Mouse (Mus musculus): Measurements from ENCODE around the gene Ccdc107. TPM values are rescaled to one million over a fixed set of nuclear protein-coding genes. Genes with fewer than 3 reads are reported as not detected.

Gene Ccdc107
- polyA plus RNA-seq, 1 experiment from 2014 or later: 89.8 TPM

- no peak overlapping the region for H3K4me3 ChIP-seq (replicated peaks)
- H3K36me3 ChIP-seq: no peaks in the 10 kb centered on the region
- H3K27me3 ChIP-seq (replicated peaks): 0 out of 2 replicates have a peak, but pooled peaks cover 8% of the 10 kb centered on the region
- 83% methylated on average over 6 of the region's 6 CpGs for WGBS
- H3K4me1 ChIP-seq: peaks cover 23% of the 10 kb centered on the region
- no peak overlapping the region for H3K9ac ChIP-seq (replicated peaks)
- no peak overlapping the region for H3K4me2 ChIP-seq
- no peaks in the 10 kb centered on the region for H3K9me3 ChIP-seq (replicated peaks)
- ATAC-seq (ENCODE audit: low FRiP score): no peak
- H3K27ac ChIP-seq (replicated peaks): no peak overlapping the region
These were observed 10.8 kb downstream of the Ccdc107 start for GRCm38 (mm10) chr4:43503506-43503905.

DNA sequence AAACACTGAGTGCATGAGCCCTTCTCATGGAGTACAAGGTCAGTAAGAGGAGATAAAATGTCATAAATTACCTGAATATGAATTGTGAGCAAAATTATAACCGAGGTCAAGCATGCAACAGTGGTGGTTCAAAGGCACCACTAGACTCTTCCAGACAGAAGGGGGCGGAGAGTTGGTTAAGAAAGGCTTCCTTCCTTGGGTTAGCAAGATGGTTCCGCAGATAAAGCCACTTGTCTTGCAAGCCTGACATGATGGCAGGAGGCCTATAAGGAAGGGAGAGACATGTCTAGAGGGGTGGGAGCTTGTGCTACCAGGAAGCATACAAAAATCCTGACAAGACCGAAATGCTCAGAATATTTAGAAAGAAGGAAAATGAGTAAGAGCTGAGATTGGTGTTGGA lies 11.6 kb downstream of the Ccdc107 start:
- no peak overlapping the region for H3K4me2 ChIP-seq
- H3K4me1 ChIP-seq: peaks cover 23% of the 10 kb centered on the region
- H3K36me3 ChIP-seq: no peaks in the 10 kb centered on the region
- H3K27me3 ChIP-seq (replicated peaks): 0 out of 2 replicates have a peak, but pooled peaks cover 14% of the 10 kb centered on the region
- ATAC-seq (ENCODE audit: low FRiP score): no peak
- H3K9ac ChIP-seq (replicated peaks): no peak overlapping the region
- no peak overlapping the region for H3K27ac ChIP-seq (replicated peaks)
- 88% methylated on average over 4 of the region's 4 CpGs for WGBS
- H3K4me3 ChIP-seq (replicated peaks): no peak overlapping the region
- H3K9me3 ChIP-seq (replicated peaks): no peaks in the 10 kb centered on the region

- Histone ChIP-seq H3K4me1 (peaks cover 17% of the 10 kb centered on the region), H3K9ac (replicated peaks) (no peak overlapping the region), H3K4me3 (replicated peaks) (no peak overlapping the region), H3K27ac (replicated peaks) (no peak overlapping the region), H3K27me3 (replicated peaks) (0 out of 2 replicates have a peak, but pooled peaks cover 17% of the 10 kb centered on the region), H3K4me2 (no peak overlapping the region), H3K9me3 (replicated peaks) (no peaks in the 10 kb centered on the region), H3K36me3 (no peaks in the 10 kb centered on the region)
- WGBS: 71% methylated on average over 8 of the region's 8 CpGs
- ATAC-seq (ENCODE audit: low FRiP score): no peak
These were observed 13.4 kb downstream of the Ccdc107 start for GRCm38 (mm10) chr4:43506074-43506473.

DNA sequence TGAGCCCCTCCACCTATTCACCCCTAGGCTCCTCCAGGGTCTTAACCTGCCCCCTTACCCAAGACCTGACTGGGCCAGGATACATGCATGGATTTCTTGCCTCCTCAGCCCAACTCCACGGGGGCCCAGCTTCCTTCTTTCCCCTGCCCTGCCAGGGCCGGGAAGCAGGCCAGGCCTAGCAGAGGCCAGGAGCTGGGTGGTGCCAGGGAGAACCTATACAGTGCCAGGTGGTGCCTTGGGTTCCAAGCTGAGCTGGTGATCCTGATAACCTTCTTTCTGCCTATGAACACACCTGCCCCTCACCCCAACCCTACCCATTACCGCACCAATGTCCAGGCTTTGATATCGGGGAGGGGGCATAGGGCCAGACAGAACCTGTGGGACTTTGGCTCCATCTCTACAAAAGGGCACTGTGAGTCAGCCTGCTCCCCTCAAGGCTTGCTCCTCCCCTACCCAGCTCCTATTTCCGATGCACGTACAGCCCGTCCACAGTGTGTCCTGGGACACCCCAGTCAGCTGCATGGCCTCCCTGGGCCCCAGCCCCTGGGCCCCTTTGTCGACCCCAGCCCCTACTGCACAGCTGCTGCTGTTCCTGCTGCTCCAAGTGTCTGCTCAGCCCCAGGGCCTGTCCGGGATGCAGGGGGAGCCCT lies 14.0 kb downstream of the Ccdc107 start, which contains the start of gene Car9:
Gene Car9 (plus strand): TSS at position 431 of the 650 bp plus-strand sequence.
- Histone ChIP-seq H3K4me1 (peaks cover 17% of the 10 kb centered on the region), H3K9me3 (replicated peaks) (no peaks in the 10 kb centered on the region), H3K27ac (replicated peaks) (no peak within 1 kb of the TSS), H3K36me3 (no peaks in the 10 kb centered on the region), H3K9ac (replicated peaks) (no peak within 1 kb of the TSS), H3K4me3 (replicated peaks) (no peak within 1 kb of the TSS), H3K27me3 (replicated peaks) (0 out of 2 replicates have a peak, but pooled peaks cover 17% of the 10 kb centered on the region), H3K4me2 (peak within 1 kb of the TSS; percentile 58; the same call in 1 of the 2 replicates)
- 43% methylated on average over 9 of the region's 9 CpGs for WGBS
- ATAC-seq (ENCODE audit: low FRiP score): no peak

GRCm38 (mm10) chr4:43507938-43508665 lies 15.4 kb downstream of the Ccdc107 start:
- Histone ChIP-seq H3K27me3 (replicated peaks) (0 out of 2 replicates have a peak, but pooled peaks cover 17% of the 10 kb centered on the region), H3K4me3 (replicated peaks) (peak overlapping the region; percentile 32), H3K9ac (replicated peaks) (no peak overlapping the region), H3K4me2 (peak overlapping the region; percentile 58), H3K36me3 (no peaks in the 10 kb centered on the region), H3K27ac (replicated peaks) (no peak overlapping the region), H3K4me1 (peaks cover 17% of the 10 kb centered on the region), H3K9me3 (replicated peaks) (no peaks in the 10 kb centered on the region)
- 9% methylated on average over 22 of the region's 22 CpGs for WGBS
- ATAC-seq (ENCODE audit: low FRiP score): no peak; the same call in 1 of the 2 replicates

DNA sequence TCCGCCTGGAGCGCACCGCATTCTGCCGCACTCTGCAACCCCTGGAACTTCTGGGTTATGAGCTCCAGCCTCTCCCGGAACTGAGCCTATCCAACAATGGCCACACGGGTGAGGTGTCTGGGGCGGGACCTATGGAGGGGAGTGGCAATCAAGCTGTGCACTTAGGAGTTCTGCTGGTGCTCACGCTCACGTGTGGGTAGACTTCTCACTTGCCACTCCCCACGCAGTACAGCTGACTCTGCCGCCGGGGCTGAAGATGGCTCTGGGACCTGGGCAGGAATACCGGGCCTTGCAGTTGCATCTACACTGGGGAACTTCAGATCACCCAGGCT lies 15.9 kb downstream of the Ccdc107 start:
- H3K9ac ChIP-seq (replicated peaks): no peak overlapping the region
- peaks cover 17% of the 10 kb centered on the region for H3K4me1 ChIP-seq
- no peaks in the 10 kb centered on the region for H3K9me3 ChIP-seq (replicated peaks)
- 0 out of 2 replicates have a peak, but pooled peaks cover 17% of the 10 kb centered on the region for H3K27me3 ChIP-seq (replicated peaks)
- no peak for ATAC-seq (ENCODE audit: low FRiP score)
- no peaks in the 10 kb centered on the region for H3K36me3 ChIP-seq
- peak overlapping the region; percentile 58 for H3K4me2 ChIP-seq
- H3K4me3 ChIP-seq (replicated peaks): peak overlapping the region; percentile 32
- WGBS: 5% methylated on average over 13 of the region's 13 CpGs
- H3K27ac ChIP-seq (replicated peaks): no peak overlapping the region

GRCm38 (mm10) chr4:43509109-43509508 lies 16.4 kb downstream of the Ccdc107 start:
- no peak overlapping the region for H3K27ac ChIP-seq (replicated peaks)
- peaks cover 17% of the 10 kb centered on the region for H3K4me1 ChIP-seq
- H3K9ac ChIP-seq (replicated peaks): no peak overlapping the region
- H3K9me3 ChIP-seq (replicated peaks): no peaks in the 10 kb centered on the region
- no peak for ATAC-seq (ENCODE audit: low FRiP score)
- WGBS: 18% methylated on average over 9 of the region's 9 CpGs
- H3K36me3 ChIP-seq: no peaks in the 10 kb centered on the region
- H3K27me3 ChIP-seq (replicated peaks): 0 out of 2 replicates have a peak, but pooled peaks cover 17% of the 10 kb centered on the region
- no peak overlapping the region for H3K4me3 ChIP-seq (replicated peaks)
- H3K4me2 ChIP-seq: peak overlapping the region; percentile 58

DNA sequence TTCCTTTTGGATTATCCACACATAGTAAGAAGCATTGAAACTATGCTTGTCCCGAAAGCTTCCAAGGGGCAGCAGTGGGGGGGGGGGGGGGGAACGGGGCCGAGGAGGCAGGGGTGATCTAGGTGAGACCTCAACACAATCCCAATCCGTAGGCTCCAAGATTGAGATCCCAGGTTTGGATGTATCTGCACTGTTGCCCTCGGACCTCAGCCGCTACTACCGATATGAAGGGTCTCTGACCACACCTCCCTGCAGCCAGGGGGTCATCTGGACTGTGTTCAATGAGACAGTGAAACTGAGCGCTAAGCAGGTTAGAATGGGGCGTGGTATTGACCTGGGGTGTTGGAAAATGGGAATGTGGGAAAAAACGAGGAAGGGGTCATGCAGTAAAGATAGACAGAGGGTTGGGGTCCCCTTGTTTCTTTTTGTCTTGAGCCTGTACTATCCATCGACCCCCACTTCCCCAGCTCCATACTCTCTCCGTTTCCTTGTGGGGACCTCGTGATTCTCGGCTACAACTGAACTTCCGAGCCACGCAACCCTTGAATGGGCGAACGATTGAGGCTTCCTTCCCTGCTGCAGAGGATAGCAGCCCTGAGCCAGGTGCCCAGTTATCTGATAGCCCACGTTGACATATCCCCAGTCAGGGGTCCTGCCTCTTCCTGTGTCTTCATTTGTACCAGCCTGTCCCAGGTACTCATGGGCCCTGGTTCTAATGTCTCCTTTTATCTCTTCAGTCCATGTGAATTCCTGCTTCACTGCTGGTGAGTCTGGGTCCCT lies 19.2 kb downstream of the Ccdc107 start:
- Histone ChIP-seq H3K27ac (replicated peaks) (no peak overlapping the region), H3K9me3 (replicated peaks) (no peaks in the 10 kb centered on the region), H3K4me3 (replicated peaks) (no peak overlapping the region), H3K36me3 (no peaks in the 10 kb centered on the region), H3K27me3 (replicated peaks) (0 out of 2 replicates have a peak, but pooled peaks cover 15% of the 10 kb centered on the region), H3K9ac (replicated peaks) (no peak overlapping the region), H3K4me1 (peaks cover 17% of the 10 kb centered on the region), H3K4me2 (no peak overlapping the region)
- WGBS: 81% methylated on average over 19 of the region's 19 CpGs
- no peak for ATAC-seq (ENCODE audit: low FRiP score)

- no peak for ATAC-seq (ENCODE audit: low FRiP score)
- Histone ChIP-seq H3K4me1 (peaks cover 17% of the 10 kb centered on the region), H3K36me3 (no peaks in the 10 kb centered on the region), H3K27me3 (replicated peaks) (0 out of 2 replicates have a peak, but pooled peaks cover 10% of the 10 kb centered on the region), H3K9ac (replicated peaks) (no peak overlapping the region), H3K4me2 (no peak overlapping the region), H3K4me3 (replicated peaks) (no peak overlapping the region), H3K27ac (replicated peaks) (no peak overlapping the region), H3K9me3 (replicated peaks) (no peaks in the 10 kb centered on the region)
- 72% methylated on average over 7 of the region's 7 CpGs for WGBS
These were observed 20.0 kb downstream of the Ccdc107 start for GRCm38 (mm10) chr4:43512653-43513052.

GRCm38 (mm10) chr4:43513300-43513699 lies 20.6 kb downstream of the Ccdc107 start:
- Histone ChIP-seq H3K27me3 (replicated peaks) (0 out of 2 replicates have a peak, but pooled peaks cover 10% of the 10 kb centered on the region), H3K36me3 (no peaks in the 10 kb centered on the region), H3K4me1 (peaks cover 12% of the 10 kb centered on the region), H3K9ac (replicated peaks) (no peak overlapping the region), H3K4me3 (replicated peaks) (no peak overlapping the region), H3K27ac (replicated peaks) (no peak overlapping the region), H3K9me3 (replicated peaks) (no peaks in the 10 kb centered on the region), H3K4me2 (no peak overlapping the region)
- 87% methylated on average over 4 of the region's 4 CpGs for WGBS
- ATAC-seq (ENCODE audit: low FRiP score): no peak

DNA sequence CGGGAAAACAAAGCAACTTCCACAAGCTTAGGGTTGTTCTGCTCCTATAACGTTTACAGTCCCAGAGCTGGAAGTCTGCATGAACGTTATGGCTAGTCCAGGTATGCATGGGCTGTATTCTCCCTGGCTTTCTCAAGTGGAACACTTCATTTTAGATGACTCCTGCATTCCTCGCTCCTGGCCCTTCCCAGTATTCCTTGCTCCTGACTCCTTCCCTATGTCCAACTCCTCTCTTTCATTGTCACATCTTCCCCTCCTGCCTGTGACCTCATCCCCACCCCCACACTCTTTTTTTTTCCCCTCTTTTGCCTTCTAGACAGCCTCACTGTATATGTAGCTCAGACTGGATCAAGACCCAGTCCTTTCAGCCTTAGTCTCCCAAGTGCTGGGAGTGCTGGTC lies 21.1 kb downstream of the Ccdc107 start:
- Histone ChIP-seq H3K4me2 (no peak overlapping the region), H3K27me3 (replicated peaks) (peaks cover 8% of the 10 kb centered on the region; the same call in 1 of the 2 replicates), H3K4me3 (replicated peaks) (no peak overlapping the region), H3K9me3 (replicated peaks) (no peaks in the 10 kb centered on the region), H3K27ac (replicated peaks) (no peak overlapping the region), H3K9ac (replicated peaks) (no peak overlapping the region), H3K36me3 (no peaks in the 10 kb centered on the region), H3K4me1 (peaks cover 9% of the 10 kb centered on the region)
- WGBS: 84% methylated on average over 4 of the region's 4 CpGs
- no peak for ATAC-seq (ENCODE audit: low FRiP score)

Measured in neural tube, embryonic 15.5 days (tissue).